Mouse (Mus musculus) intestine, postnatal 0 days (tissue): ENCODE measurements around the gene Pcyox1. TPM values are rescaled to one million over a fixed set of nuclear protein-coding genes. Genes with fewer than 3 reads are reported as not detected.

ENCODE experiments used
- ATAC-seq: fragments of 200-750 bp; cut with Nextera tagmentation; 2 replicates; pipeline ENCODE4 v1.8.0; 2017; ENCODE audit warnings: mild to moderate bottlenecking, moderate TSS enrichment, moderate library complexity
- H3K27ac ChIP-seq: fragments of 300-500 bp; sonication (generic); 2 replicates; pipeline ENCODE4 v1.5.1; 2014; ENCODE audit warnings: mild to moderate bottlenecking, low read depth, low read length, moderate library complexity
- H3K27me3 ChIP-seq: fragments of 300-500 bp; sonication (generic); replicated peaks from 2 replicates; pipeline ENCODE4 v1.6.1; 2014; ENCODE audit warnings: low read length, mixed read lengths; ENCODE audit not compliant: control insufficient read depth, insufficient read depth
- H3K36me3 ChIP-seq: fragments of 300-500 bp; sonication (generic); 2 replicates; pipeline ENCODE4 v1.6.1; 2014; ENCODE audit warnings: mild to moderate bottlenecking, moderate library complexity; ENCODE audit not compliant: control insufficient read depth, insufficient read depth
- H3K4me1 ChIP-seq: fragments of 300-500 bp; sonication (generic); replicated peaks from 2 replicates; pipeline ENCODE4 v1.6.1; 2014; ENCODE audit warnings: antibody characterized with exemption, low read length, mixed read lengths; ENCODE audit not compliant: control insufficient read depth, insufficient read depth
- H3K4me2 ChIP-seq: fragments of 300-500 bp; sonication (generic); replicated peaks from 2 replicates; pipeline ENCODE4 v1.6.1; 2014; ENCODE audit warnings: low read depth, mild to moderate bottlenecking, moderate library complexity
- H3K4me3 ChIP-seq: fragments of 300-500 bp; sonication (generic); 2 replicates; pipeline ENCODE4 v1.5.1; 2014; ENCODE audit warnings: low read depth, low read length
- H3K9ac ChIP-seq: fragments of 300-500 bp; sonication (generic); 2 replicates; pipeline ENCODE4 v1.6.1; 2014; ENCODE audit warnings: mild to moderate bottlenecking, low read depth, low read length
- H3K9me3 ChIP-seq: fragments of 300-500 bp; sonication (generic); 2 replicates; pipeline ENCODE4 v1.6.1; 2016; ENCODE audit warnings: mixed run types; ENCODE audit not compliant: control insufficient read depth
- CTCF ChIP-seq: sonication (generic); IDR thresholded peaks from 2 replicates; pipeline ENCODE4 v1.5.1; 2016; ENCODE audit warnings: low read depth, mild to moderate bottlenecking, control low read depth, antibody characterized with exemption, moderate library complexity
- WGBS: fragments of 180-500 bp; shearing (Covaris S2); extraction: QIAGEN DNeasy Blood & Tissue Kit; methylation state at CpG from one replicate; pipeline ENCODE4 v1.1.7; 2014; 5-methylcytosine and 5-hydroxymethylcytosine counted together
- polyA plus RNA-seq: library from polyadenylated mRNA; unstranded; fragments of >200 nt; fragmentation: Nextera tagmentation; extraction: Ambion mirVana; gene quantifications from 2 replicates; pipeline ENCODE4 v1.2.1, GENCODE M21; 2015

Pcyox1 gene
- polyA plus RNA-seq, 1 experiment from 2014 or later: 37.8 TPM

DNA sequence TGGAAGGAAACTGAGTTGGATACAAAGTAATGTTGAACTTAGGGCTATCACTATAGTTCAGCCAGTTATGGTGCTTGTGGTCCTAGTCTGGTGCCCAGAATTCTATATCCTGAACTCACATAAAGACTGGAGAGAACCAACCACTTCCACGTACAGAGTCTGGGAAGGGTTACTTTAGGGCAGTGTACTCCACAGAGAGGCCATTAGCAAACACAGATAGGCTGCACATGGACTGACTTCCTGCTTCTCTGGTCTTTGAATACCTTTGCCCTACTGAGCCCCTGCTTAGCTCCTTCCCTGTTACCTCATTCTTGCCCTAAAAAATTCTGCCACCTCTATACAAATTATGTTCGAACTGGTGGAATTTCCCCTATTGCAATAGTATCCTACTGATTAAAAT, 3.0 kb upstream of the Pcyox1 start:
- Histone ChIP-seq H3K4me1 (0 out of 2 replicates have a peak, but pooled peaks cover 10% of the 10 kb centered on the region), H3K4me2 (no peak overlapping the region), H3K4me3 (no peak overlapping the region), H3K9me3 (no peaks in the 10 kb centered on the region), H3K36me3 (no peaks in the 10 kb centered on the region), H3K9ac (no peak overlapping the region), H3K27me3 (no peaks in the 10 kb centered on the region), H3K27ac (no peak overlapping the region)
- no peak for ATAC-seq
- WGBS: 41% methylated on average over 2 of the region's 2 CpGs
- no peak for TF ChIP-seq CTCF

DNA sequence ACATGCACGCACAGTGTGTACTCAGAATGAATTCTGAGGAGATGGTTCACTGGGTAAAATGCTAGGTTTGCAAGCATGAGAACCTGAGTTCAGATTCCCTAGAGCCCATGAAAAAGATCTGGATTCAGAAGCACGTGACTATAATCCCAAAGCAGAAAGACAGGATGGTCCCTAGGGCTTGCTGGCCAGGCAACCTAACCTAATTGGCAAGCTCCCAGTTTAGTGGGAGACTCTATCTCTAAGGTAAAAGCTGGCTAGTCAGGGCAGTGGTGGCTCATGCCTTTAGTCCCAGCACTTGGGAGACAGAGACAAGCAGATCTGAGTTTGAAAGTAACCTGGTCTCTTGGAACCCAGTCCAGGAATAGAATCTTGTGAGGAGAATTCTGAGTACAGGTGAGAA, 2.0 kb upstream of the Pcyox1 start:
- no peak overlapping the region for H3K9ac ChIP-seq

DNA sequence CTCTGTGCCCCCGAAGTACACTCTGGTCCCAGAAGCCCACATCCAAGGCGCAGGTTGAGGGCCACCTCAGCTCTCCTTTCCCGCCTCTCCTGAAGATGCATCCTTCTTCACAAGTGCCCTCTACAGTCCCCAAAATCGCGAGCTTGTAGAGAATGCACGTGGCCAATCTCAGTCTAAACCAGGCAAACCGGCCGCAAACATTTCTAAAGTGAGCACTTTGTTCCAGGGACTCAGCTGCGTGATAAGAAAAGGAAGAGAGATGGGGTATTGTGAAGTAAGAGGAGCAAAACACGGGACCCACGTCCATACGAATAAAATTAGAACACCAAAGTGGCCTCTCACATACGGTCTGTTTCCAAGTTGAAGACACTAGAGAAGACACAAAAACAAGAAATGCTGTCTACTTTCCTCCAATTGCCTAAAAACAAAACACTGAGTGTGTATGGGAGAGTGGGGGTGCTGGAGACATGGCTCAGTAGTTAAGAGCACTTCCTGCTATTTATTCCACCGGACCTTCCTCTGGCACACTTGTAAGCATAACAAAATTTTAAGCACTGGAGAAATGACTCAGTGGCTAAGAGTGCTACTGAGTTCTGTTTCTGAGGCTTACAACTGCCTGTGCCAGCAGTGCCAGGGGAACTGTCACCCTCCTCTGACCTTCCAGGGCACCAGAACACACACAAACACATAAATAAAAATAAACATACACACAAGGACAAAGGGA, 465 bp upstream of the Pcyox1 start:
- no peaks in the 10 kb centered on the region for H3K9me3 ChIP-seq
- 2% methylated on average over 14 of the region's 14 CpGs for WGBS
- peak overlapping the region; percentile 89; the same call in 1 of the 2 replicates for H3K27ac ChIP-seq
- H3K4me2 ChIP-seq: peak overlapping the region; percentile 79
- H3K36me3 ChIP-seq: peaks cover 4% of the 10 kb centered on the region; the same call in 1 of the 2 replicates
- no peak for TF ChIP-seq CTCF
- no peak for ATAC-seq
- 0 out of 2 replicates have a peak, but pooled peaks cover 10% of the 10 kb centered on the region for H3K4me1 ChIP-seq
- peak overlapping the region; percentile 98 for H3K4me3 ChIP-seq
- no peaks in the 10 kb centered on the region for H3K27me3 ChIP-seq
- H3K9ac ChIP-seq: peak overlapping the region; percentile 77

More for the DNA sequence above, 2.0 kb upstream of the Pcyox1 start:
- H3K4me2 ChIP-seq: no peak overlapping the region
- H3K4me3 ChIP-seq: no peak overlapping the region
- no peaks in the 10 kb centered on the region for H3K36me3 ChIP-seq
- no peaks in the 10 kb centered on the region for H3K27me3 ChIP-seq
- H3K4me1 ChIP-seq: 0 out of 2 replicates have a peak, but pooled peaks cover 10% of the 10 kb centered on the region
- 89% methylated on average over 2 of the region's 2 CpGs for WGBS
- no peak for ATAC-seq
- H3K9me3 ChIP-seq: no peaks in the 10 kb centered on the region
- H3K27ac ChIP-seq: no peak overlapping the region
- no peak for TF ChIP-seq CTCF

DNA sequence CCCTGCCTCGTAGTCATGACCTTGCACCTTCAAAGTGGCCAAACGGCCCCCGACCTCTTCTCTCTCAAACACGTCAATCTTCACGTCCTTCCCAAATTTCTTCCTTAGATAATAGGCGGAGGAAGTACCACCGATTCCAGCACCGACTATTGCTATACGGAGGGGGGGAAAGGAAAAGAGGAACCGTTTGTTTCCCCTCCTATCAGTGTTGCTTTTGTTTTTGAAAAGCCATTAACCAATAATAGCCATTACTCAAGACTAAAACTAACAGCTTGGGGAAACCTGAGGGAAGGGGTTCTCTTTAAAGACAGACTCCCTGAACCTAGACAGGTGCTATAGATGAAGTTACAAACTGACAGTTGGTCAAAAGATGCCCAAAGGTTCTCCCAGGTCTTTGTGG, 985 bp downstream of the Pcyox1 start:
- Histone ChIP-seq H3K27ac (no peak overlapping the region), H3K36me3 (peaks cover 15% of the 10 kb centered on the region), H3K4me2 (peak overlapping the region; percentile 79), H3K9ac (no peak overlapping the region), H3K27me3 (no peaks in the 10 kb centered on the region), H3K9me3 (no peaks in the 10 kb centered on the region), H3K4me1 (0 out of 2 replicates have a peak, but pooled peaks cover 10% of the 10 kb centered on the region), H3K4me3 (peak overlapping the region; percentile 98)
- TF ChIP-seq CTCF: no peak
- no peak for ATAC-seq
- WGBS: 21% methylated on average over 10 of the region's 10 CpGs

DNA sequence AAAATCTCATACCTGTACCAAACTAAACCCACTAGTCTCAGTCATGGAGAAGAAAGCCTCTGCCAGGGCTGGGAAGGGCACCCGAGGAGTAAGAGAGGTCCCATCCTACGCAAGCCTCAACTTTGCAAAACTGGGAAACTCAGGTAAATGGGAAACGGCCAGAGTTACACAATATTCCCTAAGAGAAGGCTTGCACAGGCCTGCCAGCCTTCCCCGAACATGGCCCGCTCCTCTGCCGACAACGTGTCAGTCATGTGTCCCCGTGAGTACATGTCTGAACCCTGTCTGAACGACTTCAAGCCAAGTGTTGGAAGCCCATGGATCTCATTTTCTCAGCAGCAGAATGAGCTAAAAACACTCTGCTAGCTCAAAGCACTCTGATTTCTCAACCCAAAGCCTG, 1.9 kb downstream of the Pcyox1 start:
- H3K4me2 ChIP-seq: no peak overlapping the region; the same call in 1 of the 2 replicates
- no peak overlapping the region for H3K4me3 ChIP-seq

DNA sequence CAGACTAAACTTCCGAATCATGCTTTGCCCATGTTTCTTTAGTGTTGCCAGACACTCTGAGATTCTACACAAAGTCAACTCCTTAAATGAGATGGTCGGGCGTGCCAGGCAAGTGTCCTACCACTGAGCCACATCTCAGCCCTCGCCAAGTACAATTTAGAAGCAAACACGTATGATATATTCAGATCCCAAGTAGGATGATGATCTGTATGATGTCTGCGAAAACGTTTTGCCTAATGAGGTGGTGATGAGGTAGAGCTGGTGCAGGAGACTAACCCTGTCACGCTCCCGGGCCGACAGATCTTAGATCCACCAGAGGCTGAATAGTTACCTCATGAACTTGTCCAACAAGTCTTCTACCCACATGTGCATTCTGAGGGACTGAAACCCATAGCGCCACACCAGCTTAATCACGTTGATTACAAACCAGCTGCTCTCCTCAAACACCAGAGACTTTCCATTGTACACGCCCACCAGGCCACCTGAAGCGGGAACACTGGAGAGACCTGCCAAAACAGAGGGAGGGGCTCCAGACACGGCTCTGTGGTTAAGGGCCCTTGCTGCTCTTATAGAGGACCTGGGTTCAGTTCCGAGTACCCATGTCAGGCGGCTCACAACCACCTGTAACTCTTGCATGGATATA, 2.8 kb downstream of the Pcyox1 start:
- WGBS: 82% methylated on average over 17 of the region's 17 CpGs
- H3K4me3 ChIP-seq: no peak overlapping the region
- H3K4me2 ChIP-seq: no peak overlapping the region
- no peak overlapping the region for H3K27ac ChIP-seq
- H3K4me1 ChIP-seq: 0 out of 2 replicates have a peak, but pooled peaks cover 10% of the 10 kb centered on the region
- H3K27me3 ChIP-seq: no peaks in the 10 kb centered on the region
- TF ChIP-seq CTCF: no peak
- no peak overlapping the region for H3K9ac ChIP-seq
- no peak for ATAC-seq
- no peaks in the 10 kb centered on the region for H3K9me3 ChIP-seq
- H3K36me3 ChIP-seq: peaks cover 32% of the 10 kb centered on the region

More for the DNA sequence above, 1.9 kb downstream of the Pcyox1 start:
- Histone ChIP-seq H3K9ac (no peak overlapping the region), H3K9me3 (no peaks in the 10 kb centered on the region), H3K4me1 (0 out of 2 replicates have a peak, but pooled peaks cover 10% of the 10 kb centered on the region), H3K36me3 (peaks cover 25% of the 10 kb centered on the region), H3K27me3 (no peaks in the 10 kb centered on the region), H3K27ac (no peak overlapping the region)
- TF ChIP-seq CTCF: no peak
- WGBS: 90% methylated on average over 9 of the region's 9 CpGs
- no peak for ATAC-seq
